Comparison of ENCODE assay signal across 25 mouse cellular contexts in genomic region chr10:51418550-51418949, GRCm38 (mm10).
"Had no signal": no experiment of that assay in that cellular context is flagged by ENCODE, and none has a peak within 500 bp of the region (broad histone marks: within the 10 kb centered on the region; RNA-seq: fewer than 3 reads in every experiment).

No protein-coding gene starts in this region.

- H3K9me3 ChIP-seq: heart, embryonic 13.5 days; heart, embryonic 15.5 days; hindbrain, embryonic 12.5 days; limb, embryonic 13.5 days; limb, embryonic 15.5 days; liver, embryonic 12.5 days had no signal

- H3K4me2 ChIP-seq: heart, embryonic 11.5 days; heart, embryonic 13.5 days; heart, embryonic 15.5 days; hindbrain, embryonic 12.5 days; hindbrain, embryonic 14.5 days; limb, embryonic 13.5 days; limb, embryonic 15.5 days; liver, embryonic 12.5 days had no signal

- H3K4me1 ChIP-seq: heart, embryonic 13.5 days; heart, embryonic 15.5 days; hindbrain, embryonic 12.5 days; limb, embryonic 13.5 days; limb, embryonic 15.5 days; liver, embryonic 12.5 days had no signal

- H3K4me3 ChIP-seq: heart, adult 2 months; heart, embryonic 13.5 days; heart, embryonic 15.5 days; hindbrain, embryonic 12.5 days; limb, embryonic 13.5 days; limb, embryonic 15.5 days; liver, embryonic 12.5 days had no signal

- H3K27ac ChIP-seq: heart, adult 2 months; heart, embryonic 13.5 days; heart, embryonic 15.5 days; hindbrain, embryonic 12.5 days; hindbrain, embryonic 14.5 days; kidney, postnatal 0 days; limb, embryonic 13.5 days; limb, embryonic 15.5 days; liver, embryonic 12.5 days had no signal

- H3K27me3 ChIP-seq: heart, embryonic 13.5 days; heart, embryonic 15.5 days; hindbrain, embryonic 12.5 days; limb, embryonic 13.5 days; limb, embryonic 15.5 days; liver, embryonic 12.5 days had no signal

- H3K36me3 ChIP-seq: heart, embryonic 13.5 days; heart, embryonic 15.5 days; hindbrain, embryonic 12.5 days; limb, embryonic 13.5 days; limb, embryonic 15.5 days; liver, embryonic 12.5 days had no signal

- DNase-seq: gastrocnemius, postnatal 14 days; gastrocnemius, postnatal 36 days; heart, adult 11 months; heart, adult 2 months; heart, postnatal 14 days; heart, postnatal 36 days; kidney, adult 11 months; kidney, adult 2 months; kidney, adult 9 months; kidney, postnatal 14 days; kidney, postnatal 36 days; layer of hippocampus, adult 9-11 months; layer of hippocampus, postnatal 36 days; left cerebral cortex, postnatal 4 days had no signal

- ATAC-seq: hindbrain, embryonic 16.5 days; intestine, embryonic 16.5 days; liver, embryonic 12.5 days had no signal

- H3K9ac ChIP-seq: heart, embryonic 13.5 days; heart, embryonic 15.5 days; hindbrain, embryonic 12.5 days; hindbrain, embryonic 14.5 days; limb, embryonic 13.5 days; limb, embryonic 15.5 days; liver, embryonic 12.5 days had no signal
